Mouse (Mus musculus) heart, postnatal 4 days (tissue): Measurements from ENCODE around the gene Creg2. TPM values are rescaled to one million over a fixed set of nuclear protein-coding genes. Genes with fewer than 3 reads are reported as not detected.
"Not testable (repeated sequence)": the region's sequence is repeated elsewhere in the genome, so short reads cannot be mapped to it uniquely, and the experiment has no call there.

Experiments used
- DNase-seq: peaks from one replicate; pipeline ENCODE4 v3.0.0; 2021
- total RNA-seq, 2 experiments: library from RNA; stranded (reverse); gene quantifications; 2 replicates each; pipeline ENCODE4 v1.2.3; 2021

Creg2 gene
- total RNA-seq, 2 experiments from 2014 or later: not detected

GRCm38 (mm10) chr1:39650435-39651240, 636 bp downstream of the Creg2 start:
- peak; percentile 74 for DNase-seq

- DNase-seq: no peak
Measured at GRCm38 (mm10) chr1:39649691-39650434, 1.4 kb downstream of the Creg2 start.

GRCm38 (mm10) chr1:39648584-39648983, 2.7 kb downstream of the Creg2 start:
- no peak for DNase-seq

- DNase-seq: no peak
Measured at GRCm38 (mm10) chr1:39645905-39646759, 5.1 kb downstream of the Creg2 start.

GRCm38 (mm10) chr1:39644333-39644732, 6.9 kb downstream of the Creg2 start:
- DNase-seq: no peak

GRCm38 (mm10) chr1:39641667-39642066, 9.6 kb downstream of the Creg2 start:
- DNase-seq: no peak

- no peak for DNase-seq
Measured at GRCm38 (mm10) chr1:39637139-39637538, 14.1 kb downstream of the Creg2 start.

GRCm38 (mm10) chr1:39636660-39637059, 14.6 kb downstream of the Creg2 start:
- no peak for DNase-seq

GRCm38 (mm10) chr1:39636196-39636595, 15.1 kb downstream of the Creg2 start:
- no peak for DNase-seq

GRCm38 (mm10) chr1:39628606-39629005, 22.7 kb downstream of the Creg2 start:
- DNase-seq: no peak

GRCm38 (mm10) chr1:39625491-39625890, 25.8 kb downstream of the Creg2 start:
- DNase-seq: no peak

- no peak for DNase-seq
Measured at GRCm38 (mm10) chr1:39623729-39624128, 27.5 kb downstream of the Creg2 start.

GRCm38 (mm10) chr1:39623106-39623505, 28.2 kb downstream of the Creg2 start:
- no peak for DNase-seq

GRCm38 (mm10) chr1:39618524-39618923, 32.8 kb downstream of the Creg2 start:
- DNase-seq: no peak

- no peak for DNase-seq
Measured at GRCm38 (mm10) chr1:39615526-39615925, 35.7 kb downstream of the Creg2 start.

- DNase-seq: peak; percentile 72
Measured at GRCm38 (mm10) chr1:39614462-39615279, 36.6 kb downstream of the Creg2 start.

- DNase-seq: no peak
Measured at GRCm38 (mm10) chr1:39613061-39613460, 38.2 kb downstream of the Creg2 start.

- DNase-seq: no peak
Measured at GRCm38 (mm10) chr1:39612491-39612890, 38.8 kb downstream of the Creg2 start.

GRCm38 (mm10) chr1:39608534-39608933, 42.7 kb downstream of the Creg2 start:
- no peak for DNase-seq

GRCm38 (mm10) chr1:39602477-39602876, 48.8 kb downstream of the Creg2 start:
- no peak for DNase-seq

- peak; percentile 12 for DNase-seq
Measured at GRCm38 (mm10) chr1:39598726-39599125, 52.5 kb downstream of the Creg2 start.

- not testable (repeated sequence) for DNase-seq
Measured at GRCm38 (mm10) chr1:39597135-39597534, 54.1 kb downstream of the Creg2 start.
